Mouse (Mus musculus): ENCODE data around the gene Aprt. TPM values are rescaled to one million over a fixed set of nuclear protein-coding genes. Genes with fewer than 3 reads are reported as not detected.

Aprt gene
- polyA plus RNA-seq, 1 experiment, result 325 TPM

DNA sequence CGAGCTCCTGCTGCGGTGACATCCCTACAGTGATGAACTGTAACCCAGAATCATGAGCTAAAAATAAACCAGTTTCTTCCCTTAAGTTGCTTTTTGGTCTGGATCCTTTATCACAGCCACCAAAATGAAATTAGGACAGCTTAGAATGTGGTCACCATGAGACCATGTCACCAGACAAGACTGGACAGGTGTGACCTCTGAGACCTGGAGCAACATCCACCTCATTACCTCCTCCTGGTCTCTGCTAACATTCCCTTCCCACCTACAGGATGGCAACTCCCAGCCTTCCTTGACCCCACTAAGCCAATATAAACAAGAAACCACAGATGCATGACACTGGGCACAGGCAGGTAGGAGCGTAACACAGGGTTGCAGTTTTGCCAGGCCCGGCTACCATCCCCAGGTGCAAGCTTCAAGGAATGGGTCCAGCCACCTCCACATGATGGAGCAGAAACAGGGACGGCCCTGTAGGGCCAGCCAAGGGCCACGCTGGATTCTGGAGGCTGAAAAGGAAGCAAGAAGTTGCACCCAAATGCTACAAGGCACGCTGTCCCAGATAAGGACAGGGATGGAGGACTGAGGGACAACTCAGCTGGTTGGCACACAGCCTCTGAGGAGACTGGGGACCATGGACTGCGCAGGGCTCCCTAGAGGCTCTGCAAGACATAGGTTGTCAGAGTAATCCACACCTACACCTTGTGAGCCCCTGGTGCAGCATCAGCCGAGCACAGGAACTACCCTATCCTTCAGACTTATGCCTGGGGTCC is 38.2 kb downstream of the Aprt start:
- Histone ChIP-seq H3K36me3 (ENCODE audit: control insufficient read depth, insufficient read depth, low read length, poor library complexity, severe bottlenecking) (no peaks in the 10 kb centered on the region), H3K27me3 (ENCODE audit: control insufficient read depth, insufficient read depth, low read length, poor library complexity, severe bottlenecking) (no peaks in the 10 kb centered on the region), H3K9ac (ENCODE audit: low read depth, poor library complexity, severe bottlenecking) (no peak overlapping the region), H3K9me3 (replicated peaks; ENCODE audit: control insufficient read depth, insufficient read depth, low read length, poor library complexity, severe bottlenecking) (no peaks in the 10 kb centered on the region), H3K27ac (ENCODE audit: insufficient read depth, low read length) (no peak overlapping the region), H3K4me3 (ENCODE audit: low read depth, low read length) (no peak overlapping the region), H3K4me1 (ENCODE audit: control insufficient read depth, insufficient read depth, low read length) (peaks cover 6% of the 10 kb centered on the region)
- no peak for TF ChIP-seq EP300 (IDR thresholded peaks at IDR 0.05; ENCODE audit: insufficient read depth, low read depth, low read length)
- TF ChIP-seq POLR2A (IDR thresholded peaks at IDR 0.05; ENCODE audit: insufficient read depth, low read length), result no peak
- no peak for TF ChIP-seq CTCF (IDR thresholded peaks at IDR 0.05; ENCODE audit: low read depth, low read length)

- no peak overlapping the region for H3K4me3 ChIP-seq (ENCODE audit: low read depth, low read length)
- peak overlapping the region; percentile 0; the same call in 1 of the 2 replicates for H3K27ac ChIP-seq (ENCODE audit: insufficient read depth, low read length)
These were observed 38.9 kb downstream of the Aprt start for GRCm38 (mm10) chr8:122537812-122538211.

DNA sequence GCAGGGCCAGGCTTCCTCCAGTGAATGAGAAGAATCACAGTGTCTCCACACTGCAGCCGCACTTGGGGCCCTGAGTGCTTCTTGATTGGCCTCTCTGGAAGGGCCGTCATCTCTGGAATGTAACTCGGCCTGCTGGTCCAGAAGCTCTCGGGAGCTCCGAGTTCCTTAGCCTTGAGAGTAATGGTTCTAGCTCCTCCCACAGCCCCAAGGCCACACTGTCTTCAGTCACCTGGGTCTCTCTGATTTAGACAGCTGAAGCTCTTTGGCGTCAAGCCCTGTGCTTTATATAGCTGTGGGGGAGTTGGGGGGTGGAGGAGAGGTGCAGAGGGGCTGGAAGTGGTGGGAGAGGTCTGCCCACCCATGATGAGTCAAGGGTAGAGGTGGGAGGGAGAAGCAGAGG is 39.7 kb downstream of the Aprt start:
- Histone ChIP-seq H3K9me3 (replicated peaks; ENCODE audit: control insufficient read depth, insufficient read depth, low read length, poor library complexity, severe bottlenecking) (no peaks in the 10 kb centered on the region), H3K27ac (ENCODE audit: insufficient read depth, low read length) (peak overlapping the region; percentile 0; the same call in 1 of the 2 replicates), H3K4me3 (ENCODE audit: low read depth, low read length) (no peak overlapping the region), H3K4me1 (ENCODE audit: control insufficient read depth, insufficient read depth, low read length) (peaks cover 6% of the 10 kb centered on the region), H3K9ac (ENCODE audit: low read depth, poor library complexity, severe bottlenecking) (no peak overlapping the region), H3K27me3 (ENCODE audit: control insufficient read depth, insufficient read depth, low read length, poor library complexity, severe bottlenecking) (no peaks in the 10 kb centered on the region), H3K36me3 (ENCODE audit: control insufficient read depth, insufficient read depth, low read length, poor library complexity, severe bottlenecking) (no peaks in the 10 kb centered on the region)
- TF ChIP-seq POLR2A (IDR thresholded peaks at IDR 0.05; ENCODE audit: insufficient read depth, low read length) (no peak), EP300 (IDR thresholded peaks at IDR 0.05; ENCODE audit: insufficient read depth, low read depth, low read length) (peak; percentile 66; the same call in 1 of the 2 replicates), CTCF (IDR thresholded peaks at IDR 0.05; ENCODE audit: low read depth, low read length) (no peak)

More at GRCm38 (mm10) chr8:122537812-122538211, 38.9 kb downstream of the Aprt start:
- peaks cover 6% of the 10 kb centered on the region for H3K4me1 ChIP-seq (ENCODE audit: control insufficient read depth, insufficient read depth, low read length)
- no peaks in the 10 kb centered on the region for H3K36me3 ChIP-seq (ENCODE audit: control insufficient read depth, insufficient read depth, low read length, poor library complexity, severe bottlenecking)
- H3K9me3 ChIP-seq (replicated peaks; ENCODE audit: control insufficient read depth, insufficient read depth, low read length, poor library complexity, severe bottlenecking), result no peaks in the 10 kb centered on the region
- no peak overlapping the region for H3K9ac ChIP-seq (ENCODE audit: low read depth, poor library complexity, severe bottlenecking)
- no peaks in the 10 kb centered on the region for H3K27me3 ChIP-seq (ENCODE audit: control insufficient read depth, insufficient read depth, low read length, poor library complexity, severe bottlenecking)
- TF ChIP-seq POLR2A (IDR thresholded peaks at IDR 0.05; ENCODE audit: insufficient read depth, low read length) (no peak), CTCF (IDR thresholded peaks at IDR 0.05; ENCODE audit: low read depth, low read length) (no peak), EP300 (IDR thresholded peaks at IDR 0.05; ENCODE audit: insufficient read depth, low read depth, low read length) (no peak)

DNA sequence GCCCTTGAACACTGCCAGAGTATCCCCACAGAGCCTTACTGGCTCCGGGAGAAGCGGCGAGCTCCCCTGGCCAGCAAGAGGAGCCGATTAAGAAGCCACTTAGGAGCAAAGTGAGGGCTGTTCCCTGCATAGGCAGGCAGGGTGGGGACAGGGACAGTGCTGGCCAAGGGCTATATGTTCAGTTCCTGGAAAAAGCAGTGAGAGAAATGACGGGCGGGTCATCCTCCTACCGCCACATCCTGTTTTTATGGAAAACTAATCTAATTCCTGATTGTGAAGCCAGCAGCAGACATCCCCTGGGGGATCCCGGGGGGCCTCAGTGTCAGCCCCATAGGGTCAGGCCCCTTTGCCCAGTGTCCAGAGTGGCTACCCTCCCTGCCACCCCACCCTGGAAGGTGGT is 45.4 kb downstream of the Aprt start:
- H3K27me3 ChIP-seq (ENCODE audit: control insufficient read depth, insufficient read depth, low read length, poor library complexity, severe bottlenecking), result no peaks in the 10 kb centered on the region
- no peak overlapping the region for H3K27ac ChIP-seq (ENCODE audit: insufficient read depth, low read length)
- H3K4me1 ChIP-seq (ENCODE audit: control insufficient read depth, insufficient read depth, low read length), result peaks cover 4% of the 10 kb centered on the region
- no peak for TF ChIP-seq CTCF (IDR thresholded peaks at IDR 0.05; ENCODE audit: low read depth, low read length)
- no peak overlapping the region for H3K4me3 ChIP-seq (ENCODE audit: low read depth, low read length)
- no peaks in the 10 kb centered on the region for H3K36me3 ChIP-seq (ENCODE audit: control insufficient read depth, insufficient read depth, low read length, poor library complexity, severe bottlenecking)
- no peaks in the 10 kb centered on the region for H3K9me3 ChIP-seq (replicated peaks; ENCODE audit: control insufficient read depth, insufficient read depth, low read length, poor library complexity, severe bottlenecking)
- H3K9ac ChIP-seq (ENCODE audit: low read depth, poor library complexity, severe bottlenecking), result no peak overlapping the region

DNA sequence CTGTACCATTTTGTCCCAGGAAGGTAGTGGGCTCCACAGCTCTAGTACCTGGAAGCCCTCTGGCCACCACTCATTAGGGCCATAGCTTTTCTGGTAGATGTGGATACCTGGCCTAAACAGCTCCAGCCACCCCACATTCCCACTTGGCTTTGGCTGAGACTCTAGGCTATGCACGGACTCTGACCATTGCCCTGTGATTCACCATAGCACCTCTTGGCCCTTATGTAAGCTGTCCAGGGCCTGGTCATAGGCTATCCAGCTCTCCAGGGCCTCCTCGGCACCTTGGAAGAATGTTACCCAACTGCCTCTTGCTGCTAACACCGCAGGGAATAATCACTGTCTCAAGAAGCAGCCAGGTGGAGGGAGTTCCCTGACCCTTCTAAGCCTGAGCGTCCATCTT is 47.5 kb downstream of the Aprt start:
- Histone ChIP-seq H3K4me1 (ENCODE audit: control insufficient read depth, insufficient read depth, low read length) (peaks cover 18% of the 10 kb centered on the region), H3K4me3 (ENCODE audit: low read depth, low read length) (no peak overlapping the region), H3K9ac (ENCODE audit: low read depth, poor library complexity, severe bottlenecking) (no peak overlapping the region), H3K27me3 (ENCODE audit: control insufficient read depth, insufficient read depth, low read length, poor library complexity, severe bottlenecking) (no peaks in the 10 kb centered on the region), H3K9me3 (replicated peaks; ENCODE audit: control insufficient read depth, insufficient read depth, low read length, poor library complexity, severe bottlenecking) (no peaks in the 10 kb centered on the region), H3K27ac (ENCODE audit: insufficient read depth, low read length) (no peak overlapping the region), H3K36me3 (ENCODE audit: control insufficient read depth, insufficient read depth, low read length, poor library complexity, severe bottlenecking) (no peaks in the 10 kb centered on the region)
- no peak for TF ChIP-seq POLR2A (IDR thresholded peaks at IDR 0.05; ENCODE audit: insufficient read depth, low read length)
- TF ChIP-seq CTCF (IDR thresholded peaks at IDR 0.05; ENCODE audit: low read depth, low read length), result no peak
- TF ChIP-seq EP300 (IDR thresholded peaks at IDR 0.05; ENCODE audit: insufficient read depth, low read depth, low read length), result no peak

GRCm38 (mm10) chr8:122527937-122528336 is 48.8 kb downstream of the Aprt start:
- TF ChIP-seq POLR2A (IDR thresholded peaks at IDR 0.05; ENCODE audit: insufficient read depth, low read length) (no peak), EP300 (IDR thresholded peaks at IDR 0.05; ENCODE audit: insufficient read depth, low read depth, low read length) (no peak), CTCF (IDR thresholded peaks at IDR 0.05; ENCODE audit: low read depth, low read length) (no peak)
- Histone ChIP-seq H3K4me1 (ENCODE audit: control insufficient read depth, insufficient read depth, low read length) (peaks cover 18% of the 10 kb centered on the region), H3K27ac (ENCODE audit: insufficient read depth, low read length) (no peak overlapping the region), H3K9ac (ENCODE audit: low read depth, poor library complexity, severe bottlenecking) (no peak overlapping the region), H3K4me3 (ENCODE audit: low read depth, low read length) (no peak overlapping the region), H3K36me3 (ENCODE audit: control insufficient read depth, insufficient read depth, low read length, poor library complexity, severe bottlenecking) (no peaks in the 10 kb centered on the region), H3K9me3 (replicated peaks; ENCODE audit: control insufficient read depth, insufficient read depth, low read length, poor library complexity, severe bottlenecking) (no peaks in the 10 kb centered on the region), H3K27me3 (ENCODE audit: control insufficient read depth, insufficient read depth, low read length, poor library complexity, severe bottlenecking) (no peaks in the 10 kb centered on the region)
